13 mouse cellular contexts compared by ENCODE assay signal in the genomic region with DNA sequence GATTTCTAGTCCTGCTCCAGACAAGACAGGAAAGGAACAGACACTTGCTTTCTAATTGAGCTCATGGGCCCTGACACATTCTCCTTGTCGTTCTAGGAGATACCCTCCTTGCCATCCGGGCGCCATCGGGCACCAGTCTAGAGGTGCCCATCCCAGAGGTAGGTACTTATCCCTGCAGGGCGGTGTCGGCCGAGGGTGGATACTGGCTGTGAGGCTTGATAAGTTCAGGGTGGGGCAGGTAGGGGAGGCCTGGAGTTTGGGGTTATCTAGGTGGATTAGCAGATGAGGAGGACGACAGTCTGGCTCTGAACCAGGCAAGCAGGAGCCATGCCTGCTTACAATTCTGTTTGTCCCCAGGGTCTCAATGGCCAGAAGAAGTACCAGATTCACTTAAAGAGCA. TPM values are rescaled to one million over a fixed set of nuclear protein-coding genes. Genes with fewer than 3 reads are reported as not detected.
A peak's percentile ranks its signal among the peaks of the same experiment; 100 is the strongest.
DNase-seq lines count a peak whose midpoint lies in the region; ATAC-seq and TF ChIP-seq lines count a peak whose summit lies in the region.
"Had no signal": no experiment of that assay in that cellular context is flagged by ENCODE, and none has a peak within 500 bp of the region (broad histone marks: within the 10 kb centered on the region; RNA-seq: fewer than 3 reads in every experiment).

No protein-coding gene starts in this region.

- DNase-seq in heart, postnatal 36 days, result no peak
- DNase-seq in G1E (ENCODE audit: low spot score), result no peak
- DNase-seq in left cerebral cortex, postnatal 14 days (ENCODE audit: low spot score in 2 of 2), result no peak
- no peak for DNase-seq in frontal cortex, postnatal 10 days (ENCODE audit: low spot score in 2 of 2)
- DNase-seq in left cerebral cortex, adult 11 months (ENCODE audit: low spot score), result no peak
- DNase-seq: cerebellum, postnatal 14 days; gastrocnemius, postnatal 14 days; heart, postnatal 10 days had no signal

- TF ChIP-seq CTCF in G1E (IDR thresholded peaks at IDR 0.05; ENCODE audit: low read depth, low read length), result no peak

- H3K9me3 ChIP-seq in heart, embryonic 12.5 days (replicated peaks), result no peaks in the 10 kb centered on the region
- H3K9me3 ChIP-seq in G1E (replicated peaks), result no peaks in the 10 kb centered on the region; the same call in 1 of the 2 replicates
- H3K9me3 ChIP-seq in erythroblast, embryonic 14.5 days (ENCODE audit: control insufficient read depth, low read length), result no peaks in the 10 kb centered on the region
- H3K9me3 ChIP-seq: lung, embryonic 15.5 days had no signal

- no peaks in the 10 kb centered on the region for H3K27me3 ChIP-seq in heart, embryonic 12.5 days (replicated peaks)
- H3K27me3 ChIP-seq in G1E (ENCODE audit: insufficient read depth, low read length), result no peaks in the 10 kb centered on the region
- no peaks in the 10 kb centered on the region; the same call in 1 of the 2 replicates for H3K27me3 ChIP-seq in erythroblast, embryonic 14.5 days (ENCODE audit: control insufficient read depth)
- H3K27me3 ChIP-seq: lung, embryonic 15.5 days had no signal

- H3K4me1 ChIP-seq in heart, embryonic 12.5 days (replicated peaks), result peaks cover 43% of the 10 kb centered on the region
- peaks cover 87% of the 10 kb centered on the region for H3K4me1 ChIP-seq in G1E (ENCODE audit: insufficient read depth, low read depth, low read length)
- H3K4me1 ChIP-seq in erythroblast, embryonic 14.5 days (ENCODE audit: control insufficient read depth), result peaks cover 88% of the 10 kb centered on the region

- 0 out of 2 replicates have a peak, but pooled peaks have one; percentile 58 for ATAC-seq in heart, embryonic 12.5 days (ENCODE audit: insufficient number of reproducible peaks, low FRiP score)
- no peak for ATAC-seq in G1E (ENCODE audit: extremely low read depth, insufficient number of reproducible peaks, low FRiP score, poor library complexity, severe bottlenecking)
- ATAC-seq in megakaryocyte progenitor cell, adult 5-6 weeks (replicated peaks; ENCODE audit: poor library complexity), result peak; percentile 53
- ATAC-seq: forebrain, embryonic 14.5 days had no signal

- intact Hi-C loops in heart, postnatal 36 days (cut with DNase I), result no loop called here
- intact Hi-C loops in left cerebral cortex, postnatal 14 days (cut with DNase I), result no loop called here

- peaks cover 60% of the 10 kb centered on the region for H3K36me3 ChIP-seq in heart, embryonic 12.5 days
- peaks cover 70% of the 10 kb centered on the region for H3K36me3 ChIP-seq in G1E (replicated peaks)
- peaks cover 80% of the 10 kb centered on the region for H3K36me3 ChIP-seq in erythroblast, embryonic 14.5 days (ENCODE audit: control insufficient read depth)

- no peak overlapping the region for H3K4me3 ChIP-seq in heart, embryonic 12.5 days
- peak overlapping the region; percentile 45; the same call in 1 of the 2 replicates for H3K4me3 ChIP-seq in G1E (ENCODE audit: low read depth, low read length)
- H3K4me3 ChIP-seq in erythroblast, embryonic 14.5 days (replicated peaks), result peak overlapping the region; percentile 67
- H3K4me3 ChIP-seq: lung, embryonic 15.5 days had no signal

- H3K4me2 ChIP-seq in heart, embryonic 12.5 days, result peak overlapping the region; percentile 22
- H3K4me2 ChIP-seq: lung, embryonic 15.5 days had no signal

- 76% methylated on average over 8 of the region's 8 CpGs for WGBS in heart, embryonic 12.5 days

- H3K27ac ChIP-seq in heart, embryonic 12.5 days (ENCODE audit: poor library complexity, severe bottlenecking), result no peak overlapping the region
- H3K27ac ChIP-seq: lung, embryonic 15.5 days had no signal

- H3K9ac ChIP-seq in heart, embryonic 12.5 days, result no peak overlapping the region
- H3K9ac ChIP-seq: lung, embryonic 15.5 days had no signal

RNA-seq across cellular contexts. Expression of gene E2f4, which starts 2.5 kb away (rescaled TPM):
- polyA plus RNA-seq in heart, embryonic 12.5 days (2016; fragmentation: Nextera tagmentation; extraction: Ambion mirVana), result 60.8 and 64.1 TPM in 2 replicates
- 10 to 100 TPM; 18.9 to 20.0 TPM for total RNA-seq in heart, postnatal 36 days (2021)
- total RNA-seq in G1E (2014; fragmentation: Nextera tagmentation) (228 and 274 TPM in 2 replicates), G1E (2017) (40.1 and 42.5 TPM in 2 replicates)
- polyA plus RNA-seq in G1E (2012), result 69.8 and 79.2 TPM in 2 replicates
- 30.0 and 45.9 TPM in 2 replicates for polyA plus RNA-seq in erythroblast, embryonic 14.5 days (2012)
- 121 and 126 TPM in 2 replicates for total RNA-seq in megakaryocyte progenitor cell, adult 5-6 weeks (2015)
- 47.0 and 53.6 TPM in 2 replicates for total RNA-seq in megakaryocyte progenitor cell, adult 5-6 weeks (2017)
- 10 to 100 TPM; 31.5 to 32.1 TPM for total RNA-seq in left cerebral cortex, postnatal 14 days (2021)

RNA-seq across cellular contexts. Expression of gene Exoc3l, which starts 4.1 kb away (rescaled TPM):
- polyA plus RNA-seq in heart, embryonic 12.5 days (2016; fragmentation: Nextera tagmentation; extraction: Ambion mirVana), result 16.1 and 19.5 TPM in 2 replicates
- 1 to 10 TPM; 6.4 to 7.7 TPM for total RNA-seq in heart, postnatal 36 days (2021)
- total RNA-seq in G1E (2014; fragmentation: Nextera tagmentation) (1.4 and 3.2 TPM in 2 replicates), G1E (2017) (1.5 and 2.8 TPM in 2 replicates)
- polyA plus RNA-seq in G1E (2012), result 2.6 and 2.7 TPM in 2 replicates
- polyA plus RNA-seq in erythroblast, embryonic 14.5 days (2012), result 1.6 and 1.7 TPM in 2 replicates
- 0.52 and 0.61 TPM in 2 replicates for total RNA-seq in megakaryocyte progenitor cell, adult 5-6 weeks (2015)
- 0.20 and 1.6 TPM in 2 replicates for total RNA-seq in megakaryocyte progenitor cell, adult 5-6 weeks (2017)
- total RNA-seq in left cerebral cortex, postnatal 14 days (2021), result 1 to 10 TPM; 1.7 to 2.0 TPM

RNA-seq across cellular contexts. Expression of gene Elmo3, which starts 5.4 kb away (rescaled TPM):
- 2.8 and 3.3 TPM in 2 replicates for polyA plus RNA-seq in heart, embryonic 12.5 days (2016; fragmentation: Nextera tagmentation; extraction: Ambion mirVana)
- 1 to 10 TPM; 1.2 to 1.3 TPM for total RNA-seq in heart, postnatal 36 days (2021)
- total RNA-seq in G1E (2014; fragmentation: Nextera tagmentation) (2.2 and 3.5 TPM in 2 replicates), G1E (2017) (0.49 and 1.6 TPM in 2 replicates)
- polyA plus RNA-seq in G1E (2012), result 0.63 and 0.76 TPM in 2 replicates
- polyA plus RNA-seq in erythroblast, embryonic 14.5 days (2012), result 0.97 and 1.1 TPM in 2 replicates
- 0.49 and 0.71 TPM in 2 replicates for total RNA-seq in megakaryocyte progenitor cell, adult 5-6 weeks (2015)
- total RNA-seq in megakaryocyte progenitor cell, adult 5-6 weeks (2017), result 0.33 and 0.88 TPM in 2 replicates
- under 1 TPM; 0.31 to 0.91 TPM for total RNA-seq in left cerebral cortex, postnatal 14 days (2021)

RNA-seq across cellular contexts. Expression of gene 4931428F04Rik, which starts 10.3 kb away (rescaled TPM):
- polyA plus RNA-seq in heart, embryonic 12.5 days (2016; fragmentation: Nextera tagmentation; extraction: Ambion mirVana), result 7.9 and 8.1 TPM in 2 replicates
- total RNA-seq in heart, postnatal 36 days (2021), result under 1 TPM; 0.70 to 0.97 TPM
- total RNA-seq in G1E (2014; fragmentation: Nextera tagmentation) (7.8 and 9.0 TPM in 2 replicates), G1E (2017) (2.6 and 2.8 TPM in 2 replicates)
- polyA plus RNA-seq in G1E (2012), result 1.5 and 2.0 TPM in 2 replicates
- polyA plus RNA-seq in erythroblast, embryonic 14.5 days (2012), result 0.01 and 0.09 TPM in 2 replicates
- 2.1 and 4.2 TPM in 2 replicates for total RNA-seq in megakaryocyte progenitor cell, adult 5-6 weeks (2015)
- 1.5 and 1.8 TPM in 2 replicates for total RNA-seq in megakaryocyte progenitor cell, adult 5-6 weeks (2017)
- 10 to 100 TPM; 31.7 to 38.2 TPM for total RNA-seq in left cerebral cortex, postnatal 14 days (2021)

RNA-seq across cellular contexts. Expression of gene Nol3, which starts 24.0 kb away (rescaled TPM):
- polyA plus RNA-seq in heart, embryonic 12.5 days (2016; fragmentation: Nextera tagmentation; extraction: Ambion mirVana), result 1.8 and 2.1 TPM in 2 replicates
- 10 to 100 TPM; 19.3 to 22.1 TPM for total RNA-seq in heart, postnatal 36 days (2021)
- 0.39 and 0.60 TPM in 2 replicates for total RNA-seq in G1E (2014; fragmentation: Nextera tagmentation)
- total RNA-seq in G1E (2017), result 0.41 and 0.49 TPM in 2 replicates
- polyA plus RNA-seq in G1E (2012), result 0.60 and 0.77 TPM in 2 replicates
- not detected in 2 replicates for polyA plus RNA-seq in erythroblast, embryonic 14.5 days (2012)
- total RNA-seq in megakaryocyte progenitor cell, adult 5-6 weeks (2015), result not detected in 2 replicates
- 0.04 TPM in 1 of 2 replicates, not detected in the other for total RNA-seq in megakaryocyte progenitor cell, adult 5-6 weeks (2017)
- 1 to 10 TPM; 4.5 to 5.1 TPM for total RNA-seq in left cerebral cortex, postnatal 14 days (2021)
